Mouse (Mus musculus) MEL (cell line): ENCODE measurements at regions not wholly inside any gene's neighbourhood (a gene's known extent, or its start where the extent isn't known, plus 50 kb on each side); places are given as distances from the start of the nearest gene placed in this dataset.

Experiments used
- CHD2 ChIP-seq: IDR thresholded peaks from 2 replicates; pipeline ENCODE4 v1.6.1; 2011; ENCODE audit warnings: low read length, improper control_type of control experiment
- CTCF ChIP-seq, 3 experiments: IDR thresholded peaks in 2 of 3; conservative IDR thresholded peaks in 1 of 3; 2 replicates each; pipeline ENCODE4 v1.5.1; 2011 to 2012; ENCODE audit warnings: low read length in 3 of 3, low read depth in 2 of 3, mild to moderate bottlenecking in 2 of 3, improper control_type of control experiment in 1 of 3, inconsistent platforms in 1 of 3, mixed read lengths in 1 of 3, moderate library complexity in 1 of 3; ENCODE audit not compliant: control insufficient read depth in 1 of 3, insufficient read depth in 1 of 3, poor library complexity in 1 of 3, severe bottlenecking in 1 of 3
- EP300 ChIP-seq, 2 experiments: IDR thresholded peaks; 2 replicates each; pipeline ENCODE4 v1.6.1; 2011; ENCODE audit warnings: improper control_type of control experiment in 2 of 2, low read length in 2 of 2, low read depth in 1 of 2, mild to moderate bottlenecking in 1 of 2
- MAX ChIP-seq: IDR thresholded peaks from 2 replicates; pipeline ENCODE4 v1.6.1; 2011; ENCODE audit warnings: low read length, improper control_type of control experiment
- MEF2A ChIP-seq: IDR thresholded peaks from 2 replicates; pipeline ENCODE4 v1.6.1; 2014; ENCODE audit warnings: low read depth, mild to moderate bottlenecking, inconsistent platforms, low read length, improper control_type of control experiment; ENCODE audit not compliant: poor library complexity, insufficient replicate concordance, severe bottlenecking; ENCODE audit errors: extremely low read depth
- MXI1 ChIP-seq: IDR thresholded peaks from 2 replicates; pipeline ENCODE4 v1.6.1; 2011; ENCODE audit warnings: mild to moderate bottlenecking, low read depth, low read length, improper control_type of control experiment
- NELFE ChIP-seq: IDR thresholded peaks from 2 replicates; pipeline ENCODE4 v1.6.1; 2011; ENCODE audit warnings: low read depth, low read length, improper control_type of control experiment
- POLR2A ChIP-seq, 2 experiments: IDR thresholded peaks; 2 replicates each; pipeline ENCODE4 v1.6.1; 2011 to 2012; ENCODE audit warnings: low read length in 2 of 2, mild to moderate bottlenecking in 2 of 2, control low read depth in 1 of 2, improper control_type of control experiment in 1 of 2, low read depth in 1 of 2, moderate library complexity in 1 of 2; ENCODE audit not compliant: control insufficient read depth in 1 of 2, insufficient read depth in 1 of 2, poor library complexity in 1 of 2
- POLR2AphosphoS2 ChIP-seq: IDR thresholded peaks from 2 replicates; pipeline ENCODE4 v1.6.1; 2011; ENCODE audit warnings: low read length, improper control_type of control experiment
- TAL1 ChIP-seq: IDR thresholded peaks from 2 replicates; pipeline ENCODE4 v1.6.1; 2012; ENCODE audit warnings: mild to moderate bottlenecking, inconsistent platforms, low read length, moderate library complexity, mixed read lengths
- UBTF ChIP-seq: IDR thresholded peaks from 2 replicates; pipeline ENCODE4 v1.6.1; 2012; ENCODE audit warnings: low read depth, mild to moderate bottlenecking, inconsistent platforms, low read length, improper control_type of control experiment, moderate library complexity, borderline replicate concordance; ENCODE audit not compliant: insufficient read depth

DNA sequence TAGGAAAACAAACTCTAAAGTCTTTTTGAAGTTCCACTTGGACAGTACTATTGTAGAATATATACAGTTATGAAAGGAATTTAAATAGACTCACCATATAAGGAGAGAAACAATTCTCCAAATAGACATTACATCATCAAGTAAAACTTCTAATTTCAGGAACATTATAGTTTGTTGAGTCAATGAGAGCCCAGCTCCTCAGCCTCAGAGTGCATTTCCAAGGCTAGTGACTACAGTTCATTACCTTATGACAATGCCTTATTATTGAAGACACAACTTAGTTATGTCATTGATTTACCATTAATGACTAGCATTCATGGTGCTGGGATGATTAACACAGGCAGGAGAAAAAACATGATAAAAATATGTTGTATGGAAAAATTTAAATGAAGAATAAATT is 1481.0 kb upstream of the B3galt2 start:
- TF ChIP-seq TAL1 (no peak), CTCF (IDR thresholded peaks at IDR 0.05 in 2 of 3, conservative IDR thresholded peaks at IDR 0.05 in 1 of 3; ENCODE audit: control insufficient read depth in 1 of 3, insufficient read depth in 1 of 3, low read depth in 2 of 3, low read length in 3 of 3, poor library complexity in 1 of 3, severe bottlenecking in 1 of 3) (no peak), MAX (no peak), NELFE (no peak), POLR2A (IDR thresholded peaks at IDR 0.05; ENCODE audit: control insufficient read depth in 1 of 2, insufficient read depth in 1 of 2, low read depth in 1 of 2, low read length in 2 of 2, poor library complexity in 1 of 2) (no peak), EP300 (IDR thresholded peaks at IDR 0.05; ENCODE audit: low read depth in 1 of 2, low read length in 2 of 2) (no peak), MXI1 (no peak), CHD2 (no peak), MEF2A (no peak), UBTF (no peak), POLR2AphosphoS2 (no peak)
